Mouse (Mus musculus) lung, postnatal 0 days (tissue): ENCODE measurements at regions not wholly inside any gene's neighbourhood (a gene's known extent, or its start where the extent isn't known, plus 50 kb on each side); places are given as distances from the start of the nearest gene placed in this dataset.

Experiments used
- CTCF ChIP-seq: IDR thresholded peaks from 2 replicates; pipeline ENCODE4 v1.5.1; 2016; ENCODE audit warnings: antibody characterized with exemption, mild to moderate bottlenecking
- EP300 ChIP-seq: IDR thresholded peaks from 2 replicates; pipeline ENCODE4 v1.6.1; 2016; ENCODE audit warnings: antibody characterized with exemption, mild to moderate bottlenecking, control low read depth

GRCm38 (mm10) chr4:21616116-21616515 lies 69.6 kb downstream of the Prdm13 start:
- no peak for TF ChIP-seq EP300
- no peak for TF ChIP-seq CTCF
